Mouse (Mus musculus) hindbrain, embryonic 12.5 days (tissue): ENCODE measurements around the gene Pla2g4c. TPM values are rescaled to one million over a fixed set of nuclear protein-coding genes. Genes with fewer than 3 reads are reported as not detected.
"Not testable (repeated sequence)": the region's sequence is repeated elsewhere in the genome, so short reads cannot be mapped to it uniquely, and the experiment has no call there.

Experiments
- ATAC-seq: fragments of 200-750 bp; cut with Nextera tagmentation; 2 replicates; pipeline ENCODE4 v1.8.0; 2017; ENCODE audit warnings: moderate TSS enrichment; ENCODE audit not compliant: low FRiP score
- H3K27ac ChIP-seq: fragments of 300-500 bp; sonication (generic); 2 replicates; pipeline ENCODE4 v1.5.1; 2016; ENCODE audit warnings: mild to moderate bottlenecking
- H3K27me3 ChIP-seq: fragments of 300-500 bp; sonication (generic); 2 replicates; pipeline ENCODE4 v1.6.1; 2016; ENCODE audit warnings: mild to moderate bottlenecking
- H3K36me3 ChIP-seq: fragments of 300-500 bp; sonication (generic); 2 replicates; pipeline ENCODE4 v1.6.1; 2016; ENCODE audit warnings: mild to moderate bottlenecking
- H3K4me1 ChIP-seq: fragments of 300-500 bp; sonication (generic); 2 replicates; pipeline ENCODE4 v1.6.1; 2016
- H3K4me2 ChIP-seq: fragments of 300-500 bp; sonication (generic); replicated peaks from 2 replicates; pipeline ENCODE4 v1.6.1; 2016; ENCODE audit warnings: mild to moderate bottlenecking
- H3K4me3 ChIP-seq: fragments of 300-500 bp; sonication (generic); 2 replicates; pipeline ENCODE4 v1.5.1; 2016; ENCODE audit warnings: mild to moderate bottlenecking
- H3K9ac ChIP-seq: fragments of 300-500 bp; sonication (generic); 2 replicates; pipeline ENCODE4 v1.6.1; 2016; ENCODE audit warnings: mild to moderate bottlenecking, moderate library complexity
- H3K9me3 ChIP-seq: fragments of 300-500 bp; sonication (generic); replicated peaks from 2 replicates; pipeline ENCODE4 v1.6.1; 2016; ENCODE audit warnings: mild to moderate bottlenecking
- WGBS: fragments of 180-500 bp; shearing (Covaris S2); methylation state at CpG from one replicate; pipeline ENCODE4 v1.1.7; 2016; 5-methylcytosine and 5-hydroxymethylcytosine counted together
- polyA plus RNA-seq: library from polyadenylated mRNA; unstranded; fragments of >200 nt; fragmentation: Nextera tagmentation; extraction: Ambion mirVana; gene quantifications from 2 replicates; pipeline ENCODE4 v1.2.1, GENCODE M21; 2016

Pla2g4c gene
- polyA plus RNA-seq, result 0.73 and 0.93 TPM in 2 replicates

- ATAC-seq, result no peak
- WGBS, result 93% methylated on average over 2 of the region's 2 CpGs
- H3K27ac ChIP-seq, result no peak within 1 kb of the TSS
- no peaks in the 10 kb centered on the region for H3K4me1 ChIP-seq
- no peaks in the 10 kb centered on the region for H3K36me3 ChIP-seq
- no peak within 1 kb of the TSS for H3K4me3 ChIP-seq
- H3K9me3 ChIP-seq, result no peaks in the 10 kb centered on the region
- no peak within 1 kb of the TSS for H3K9ac ChIP-seq
- H3K4me2 ChIP-seq, result no peak within 1 kb of the TSS
- no peaks in the 10 kb centered on the region for H3K27me3 ChIP-seq
These were observed at the start of gene Pla2g4c for GRCm38 (mm10) chr7:13324316-13324715. Pla2g4c (plus strand) TSS chr7:13324655.

DNA sequence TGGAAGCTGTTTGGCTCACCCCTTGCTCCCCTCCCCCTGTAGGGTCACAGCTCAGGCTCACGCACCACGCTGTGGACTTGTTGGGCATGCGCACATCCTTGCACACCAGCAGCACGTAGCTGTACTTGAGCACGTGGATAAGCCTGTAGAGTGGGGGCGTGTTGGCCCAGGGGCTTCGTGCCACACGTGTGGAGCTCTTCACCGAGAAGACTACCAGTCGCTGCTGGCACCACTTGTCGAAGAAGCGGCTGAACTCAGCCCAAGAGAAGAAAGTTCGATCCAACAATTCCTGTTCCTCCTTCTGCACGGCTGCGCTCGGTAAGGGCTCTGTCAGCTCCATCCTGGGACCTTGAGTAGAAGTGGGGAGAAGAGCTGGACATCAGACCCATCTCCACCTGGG is 47.4 kb upstream of the Pla2g4c start, which contains the start of gene Lig1:
Gene Lig1, plus strand, starts transcription at position 203 of the 400 bp plus-strand sequence.
- H3K4me1 ChIP-seq, result peaks cover 4% of the 10 kb centered on the region
- no peak for ATAC-seq
- H3K9ac ChIP-seq, result peak within 1 kb of the TSS; percentile 77
- peak within 1 kb of the TSS; percentile 66 for H3K4me3 ChIP-seq
- H3K9me3 ChIP-seq, result no peaks in the 10 kb centered on the region
- H3K27me3 ChIP-seq, result no peaks in the 10 kb centered on the region
- H3K36me3 ChIP-seq, result peaks cover 37% of the 10 kb centered on the region
- peak within 1 kb of the TSS; percentile 94 for H3K27ac ChIP-seq
- WGBS, result 98% methylated on average over 16 of the region's 16 CpGs
- peak within 1 kb of the TSS; percentile 69 for H3K4me2 ChIP-seq

- Histone ChIP-seq H3K27ac (peak overlapping the region; percentile 94; the same call in 1 of the 2 replicates), H3K4me3 (peak overlapping the region; percentile 66), H3K27me3 (no peaks in the 10 kb centered on the region), H3K9ac (peak overlapping the region; percentile 77), H3K4me2 (peak overlapping the region; percentile 69), H3K4me1 (peaks cover 4% of the 10 kb centered on the region), H3K9me3 (no peaks in the 10 kb centered on the region), H3K36me3 (peaks cover 38% of the 10 kb centered on the region)
- 31% methylated on average over 2 of the region's 2 CpGs for WGBS
- ATAC-seq, result no peak
These were observed 46.6 kb upstream of the Pla2g4c start for GRCm38 (mm10) chr7:13277833-13278232.

- Histone ChIP-seq H3K9me3 (no peaks in the 10 kb centered on the region), H3K4me3 (peak within 1 kb of the TSS; percentile 66), H3K4me1 (peaks cover 4% of the 10 kb centered on the region), H3K4me2 (peak within 1 kb of the TSS; percentile 69), H3K27me3 (no peaks in the 10 kb centered on the region), H3K27ac (peak within 1 kb of the TSS; percentile 94), H3K9ac (peak within 1 kb of the TSS; percentile 77), H3K36me3 (peaks cover 40% of the 10 kb centered on the region)
- ATAC-seq, result peak; percentile 97
- under 1% methylated on average over 39 of the region's 39 CpGs for WGBS
These were observed 46.1 kb upstream of the Pla2g4c start, which contains the start of gene Zswim9 for GRCm38 (mm10) chr7:13278308-13278891. Zswim9 (minus strand) TSS chr7:13278721.

DNA sequence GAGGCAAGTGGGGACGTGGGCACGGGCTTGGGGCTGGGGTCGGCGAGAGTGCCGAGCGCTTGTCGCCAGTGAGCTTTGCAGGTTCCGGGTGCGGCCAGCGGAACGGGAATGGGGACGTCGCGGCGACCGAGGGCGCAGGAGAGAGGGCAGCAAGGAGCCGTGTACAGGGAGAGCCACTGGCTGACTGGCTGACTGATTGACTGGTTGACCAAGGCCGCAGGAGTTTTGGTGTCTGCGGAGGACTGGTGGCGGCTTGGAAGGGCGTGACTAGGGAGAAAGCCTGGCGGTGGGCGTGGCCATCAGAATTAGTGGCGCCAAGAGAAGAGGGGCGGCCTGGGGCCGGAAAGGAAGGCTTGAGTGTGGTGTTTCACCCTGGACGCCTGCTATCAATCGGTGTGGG is 45.5 kb upstream of the Pla2g4c start:
- H3K36me3 ChIP-seq, result peaks cover 37% of the 10 kb centered on the region
- H3K27me3 ChIP-seq, H3K4me1 ChIP-seq, H3K27ac ChIP-seq, H3K9me3 ChIP-seq: not testable (repeated sequence)
- H3K4me3 ChIP-seq, result peak overlapping the region; percentile 66
- peak overlapping the region; percentile 45 for H3K4me2 ChIP-seq
- ATAC-seq, result peak; percentile 81
- peak overlapping the region; percentile 77; the same call in 1 of the 2 replicates for H3K9ac ChIP-seq
- WGBS, result under 1% methylated on average over 12 of the region's 29 CpGs

GRCm38 (mm10) chr7:13288621-13289020 is 35.8 kb upstream of the Pla2g4c start:
- Histone ChIP-seq H3K4me2 (no peak overlapping the region), H3K4me1 (no peaks in the 10 kb centered on the region), H3K27ac (no peak overlapping the region), H3K27me3 (no peaks in the 10 kb centered on the region), H3K9ac (no peak overlapping the region), H3K4me3 (no peak overlapping the region), H3K36me3 (peaks cover 56% of the 10 kb centered on the region), H3K9me3 (no peaks in the 10 kb centered on the region)
- WGBS, result 51% methylated on average over 5 of the region's 5 CpGs
- peak; percentile 52; the same call in 1 of the 2 replicates for ATAC-seq

DNA sequence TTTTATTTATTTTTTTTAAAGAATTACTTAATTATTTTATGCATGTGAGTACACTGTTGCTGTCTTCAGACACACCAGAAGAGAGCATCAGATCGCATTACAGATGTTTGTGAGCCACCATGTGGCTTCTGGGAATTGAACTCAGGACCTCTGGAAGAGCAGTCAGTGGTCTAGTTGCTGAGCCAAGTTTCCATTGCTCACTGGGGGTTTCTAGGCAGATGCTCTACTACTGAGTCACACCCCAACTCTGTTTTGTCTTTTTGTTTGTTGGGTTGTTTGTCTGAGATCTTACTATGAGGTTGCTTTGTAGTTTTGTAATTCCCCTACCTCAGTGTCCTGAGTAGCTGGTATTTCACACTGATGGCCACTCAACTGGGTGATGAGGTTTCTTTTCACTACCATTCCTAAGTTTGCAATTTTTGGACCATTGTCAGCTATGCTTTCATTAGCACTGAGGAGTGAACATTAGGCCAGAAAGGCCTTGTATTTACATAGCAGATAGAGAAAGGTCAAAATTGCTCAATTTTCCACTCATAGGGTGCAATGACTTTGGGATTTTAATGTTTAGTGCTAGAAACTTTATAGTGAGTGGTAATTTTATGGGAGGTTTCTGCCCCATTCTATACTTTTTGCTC is 34.3 kb upstream of the Pla2g4c start:
- Histone ChIP-seq H3K4me1 (no peaks in the 10 kb centered on the region), H3K9ac (no peak overlapping the region), H3K4me2 (no peak overlapping the region), H3K27me3 (no peaks in the 10 kb centered on the region), H3K9me3 (no peaks in the 10 kb centered on the region), H3K27ac (no peak overlapping the region), H3K36me3 (peaks cover 68% of the 10 kb centered on the region), H3K4me3 (no peak overlapping the region)
- WGBS, result 91% methylated on average over 1 of the region's 1 CpGs
- no peak for ATAC-seq

- Histone ChIP-seq H3K27ac (no peak overlapping the region), H3K4me2 (no peak overlapping the region), H3K4me1 (no peaks in the 10 kb centered on the region), H3K4me3 (no peak overlapping the region), H3K27me3 (no peaks in the 10 kb centered on the region), H3K9ac (no peak overlapping the region), H3K9me3 (no peaks in the 10 kb centered on the region), H3K36me3 (peaks cover 68% of the 10 kb centered on the region)
- 93% methylated on average over 2 of the region's 2 CpGs for WGBS
- no peak for ATAC-seq
These were observed 33.1 kb upstream of the Pla2g4c start for GRCm38 (mm10) chr7:13291370-13291769.

DNA sequence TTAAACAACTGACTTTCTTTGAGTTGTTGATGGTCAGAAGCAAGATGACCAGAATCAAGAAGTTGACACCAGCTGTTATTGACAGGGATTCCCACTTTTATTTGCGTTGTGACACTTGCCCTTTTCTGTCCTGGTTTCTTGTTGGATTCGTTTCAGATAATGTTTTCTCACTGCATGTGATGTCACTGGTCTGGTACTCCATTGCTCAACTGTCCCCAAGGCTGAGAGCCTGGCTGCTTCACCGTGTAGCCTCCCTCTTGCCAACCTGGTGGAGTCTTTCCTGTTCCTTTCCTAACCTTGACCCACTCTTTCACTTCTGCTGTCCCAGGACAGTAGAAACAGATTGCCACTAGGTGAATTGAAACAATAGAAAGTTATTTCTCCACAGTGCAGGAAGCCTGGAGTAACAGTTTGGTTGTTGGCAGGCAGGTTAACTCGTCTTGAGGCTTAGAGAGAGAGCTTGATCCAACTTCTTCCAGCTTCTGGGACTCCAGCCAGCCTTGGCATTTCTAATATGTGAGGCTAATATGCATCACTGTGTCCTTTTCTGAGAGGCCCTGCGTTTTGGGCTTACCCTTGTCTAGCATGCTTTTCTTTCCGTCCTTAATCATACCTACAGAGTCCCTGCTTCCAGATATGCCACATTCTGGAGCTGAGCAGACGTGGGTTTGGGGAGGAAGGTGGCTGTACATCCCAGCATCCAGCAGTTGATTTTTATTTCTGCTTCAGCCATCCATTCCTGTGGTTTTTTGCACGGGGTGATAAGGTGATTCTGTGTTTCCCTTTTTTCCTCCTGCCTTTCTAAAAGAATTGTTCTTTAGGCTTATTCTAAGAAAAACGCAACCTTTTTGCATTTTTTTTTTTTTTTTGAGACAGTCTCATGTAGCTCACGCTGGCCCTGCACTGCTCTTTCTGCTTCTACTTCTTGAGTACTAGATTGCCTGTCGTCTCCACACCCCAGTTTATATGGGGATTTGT is 30.3 kb upstream of the Pla2g4c start:
- Histone ChIP-seq H3K4me2 (no peak overlapping the region), H3K9me3 (no peaks in the 10 kb centered on the region), H3K4me3 (no peak overlapping the region), H3K27ac (no peak overlapping the region), H3K36me3 (peaks cover 78% of the 10 kb centered on the region), H3K27me3 (no peaks in the 10 kb centered on the region), H3K9ac (no peak overlapping the region), H3K4me1 (no peaks in the 10 kb centered on the region)
- WGBS, result 89% methylated on average over 11 of the region's 11 CpGs
- no peak for ATAC-seq

DNA sequence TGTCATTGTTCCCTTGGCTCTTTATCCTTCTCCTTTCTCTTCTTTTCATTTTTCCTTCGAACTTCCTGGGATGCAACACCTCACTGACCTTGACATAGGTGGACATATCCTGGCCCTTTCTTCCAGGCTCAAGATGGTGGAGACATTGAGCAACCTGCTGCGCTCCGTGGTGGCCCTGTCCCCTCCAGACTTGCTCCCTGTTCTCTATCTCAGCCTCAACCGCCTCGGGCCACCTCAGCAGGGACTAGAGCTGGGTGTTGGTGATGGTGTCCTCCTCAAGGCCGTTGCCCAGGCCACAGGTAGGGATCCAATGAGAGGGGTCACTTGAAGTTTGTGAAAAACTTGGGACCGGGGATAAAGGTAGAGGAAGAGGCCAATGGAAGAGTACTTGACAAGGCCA is 29.2 kb upstream of the Pla2g4c start:
- no peaks in the 10 kb centered on the region for H3K27me3 ChIP-seq
- H3K36me3 ChIP-seq, result peaks cover 85% of the 10 kb centered on the region
- H3K9me3 ChIP-seq, result no peaks in the 10 kb centered on the region
- H3K9ac ChIP-seq, result no peak overlapping the region
- H3K27ac ChIP-seq, result no peak overlapping the region
- WGBS, result 96% methylated on average over 7 of the region's 7 CpGs
- no peak for ATAC-seq
- H3K4me2 ChIP-seq, result no peak overlapping the region
- H3K4me1 ChIP-seq, result no peaks in the 10 kb centered on the region
- H3K4me3 ChIP-seq, result no peak overlapping the region

DNA sequence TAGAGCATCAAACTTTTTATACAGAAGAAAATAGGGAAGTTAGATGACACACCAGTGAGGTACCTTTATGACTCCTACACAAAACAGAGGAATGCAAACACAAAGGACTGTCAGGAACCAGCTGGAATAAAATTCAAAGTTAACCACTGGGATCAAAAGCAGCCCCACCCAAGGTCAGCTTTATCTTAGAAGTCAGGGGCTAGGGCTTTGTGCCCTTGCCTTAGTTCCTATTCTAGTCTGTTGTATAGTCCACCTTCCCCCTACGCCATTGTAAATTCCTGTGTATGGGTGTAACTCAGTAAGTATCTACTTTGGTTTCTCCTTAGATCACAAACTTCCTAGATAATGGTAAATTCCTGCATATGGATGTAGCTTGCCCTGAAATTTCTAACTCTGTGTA is 26.8 kb upstream of the Pla2g4c start:
- H3K9ac ChIP-seq, result no peak overlapping the region
- H3K36me3 ChIP-seq, result peaks cover 89% of the 10 kb centered on the region
- H3K4me1 ChIP-seq, result no peaks in the 10 kb centered on the region
- no peak for ATAC-seq
- no peaks in the 10 kb centered on the region for H3K9me3 ChIP-seq
- WGBS, result 92% methylated on average over 1 of the region's 1 CpGs
- no peak overlapping the region for H3K27ac ChIP-seq
- no peak overlapping the region for H3K4me2 ChIP-seq
- no peaks in the 10 kb centered on the region for H3K27me3 ChIP-seq
- H3K4me3 ChIP-seq, result no peak overlapping the region

- Histone ChIP-seq H3K9me3 (no peaks in the 10 kb centered on the region), H3K4me3 (no peak overlapping the region), H3K4me2 (no peak overlapping the region), H3K27ac (no peak overlapping the region), H3K9ac (no peak overlapping the region), H3K36me3 (peaks cover 90% of the 10 kb centered on the region), H3K27me3 (no peaks in the 10 kb centered on the region), H3K4me1 (no peaks in the 10 kb centered on the region)
- ATAC-seq, result no peak
- 95% methylated on average over 5 of the region's 5 CpGs for WGBS
These were observed 25.6 kb upstream of the Pla2g4c start for GRCm38 (mm10) chr7:13298821-13299220.
